Mouse (Mus musculus): Measurements from ENCODE around the gene Plekhm2. TPM values are rescaled to one million over a fixed set of nuclear protein-coding genes. Genes with fewer than 3 reads are reported as not detected.
A peak's percentile ranks its signal among the peaks of the same experiment; 100 is the strongest.

Gene Plekhm2
- total and polyA plus RNA-seq, 3 experiments: 6.5 to 15.4 TPM; not detected in 1

DNA sequence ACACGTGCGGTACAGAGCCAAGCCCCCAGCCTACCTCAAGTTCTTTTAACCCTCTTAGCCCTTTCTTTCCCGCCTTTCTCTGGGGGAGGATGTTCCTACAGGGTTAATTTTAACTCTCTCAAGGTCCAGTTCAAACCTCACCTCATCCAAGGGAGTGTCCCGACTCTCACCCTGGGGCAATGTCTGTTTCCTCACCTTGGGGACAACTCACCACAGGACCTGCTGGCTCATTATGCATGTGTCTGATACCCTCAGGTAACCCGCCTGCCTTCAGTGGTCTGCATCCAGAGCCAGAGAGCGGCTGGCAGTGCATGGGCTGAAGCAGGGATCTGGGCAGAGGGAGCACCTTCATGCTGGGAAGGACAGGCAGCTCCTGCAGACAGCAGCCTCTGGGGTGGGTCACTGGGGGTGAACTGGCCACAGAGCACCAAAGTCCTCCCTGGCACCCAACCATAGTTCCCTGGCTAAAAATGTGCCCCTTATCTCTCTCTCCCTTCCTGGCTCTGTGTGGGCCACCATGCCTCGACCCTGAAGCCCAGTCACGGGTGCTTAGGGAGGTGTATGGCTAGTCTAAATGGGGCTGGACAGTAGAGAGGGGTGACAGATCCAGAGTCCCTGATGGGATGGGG lies 67.9 kb downstream of the Plekhm2 start:
- H3K27ac ChIP-seq (ENCODE audit: control insufficient read depth, low read depth, low read length): no peak overlapping the region
- no peak for TF ChIP-seq MXI1 (IDR thresholded peaks at IDR 0.05; ENCODE audit: low read depth, low read length)
- no peak for TF ChIP-seq UBTF (IDR thresholded peaks at IDR 0.05; ENCODE audit: borderline replicate concordance, insufficient read depth, low read depth, low read length)
- no peak for TF ChIP-seq NELFE (IDR thresholded peaks at IDR 0.05; ENCODE audit: low read depth, low read length)
- TF ChIP-seq MEF2A (IDR thresholded peaks at IDR 0.05; ENCODE audit: extremely low read depth, insufficient replicate concordance, low read depth, low read length, poor library complexity, severe bottlenecking): no peak
- no peak for TF ChIP-seq KAT2A (conservative IDR thresholded peaks at IDR 0.05; ENCODE audit: low read depth, low read length)
- no peak for TF ChIP-seq ZNF384 (IDR thresholded peaks at IDR 0.05; ENCODE audit: low read depth, low read length)
- TF ChIP-seq TAL1 (IDR thresholded peaks at IDR 0.05; ENCODE audit: low read length): no peak
- TF ChIP-seq SIN3A (IDR thresholded peaks at IDR 0.05; ENCODE audit: low read length): no peak
- no peak for TF ChIP-seq SMC3 (IDR thresholded peaks at IDR 0.05; ENCODE audit: low read depth, low read length)
- no peak for TF ChIP-seq MYC (IDR thresholded peaks at IDR 0.05; ENCODE audit: low read depth, low read length)
- TF ChIP-seq MAFK (IDR thresholded peaks at IDR 0.05; ENCODE audit: borderline replicate concordance, low read depth, low read length): no peak
- TF ChIP-seq RAD21 (IDR thresholded peaks at IDR 0.05; ENCODE audit: low read depth, low read length): no peak
- no peaks in the 10 kb centered on the region; a peak in 1 of 4 replicates for H3K27me3 ChIP-seq (ENCODE audit: control insufficient read depth in 1 of 2, insufficient read depth in 2 of 2, low read length in 2 of 2)
- no peak for DNase-seq (ENCODE audit: low read depth, low spot score)
- no peaks in the 10 kb centered on the region; a peak in 1 of 4 replicates for H3K4me1 ChIP-seq (ENCODE audit: control insufficient read depth in 1 of 2, insufficient read depth in 2 of 2, low read length in 2 of 2)
- H3K36me3 ChIP-seq (ENCODE audit: control insufficient read depth in 1 of 2, insufficient read depth in 2 of 2, low read length in 2 of 2): no peaks in the 10 kb centered on the region
- H3K79me2 ChIP-seq (ENCODE audit: control insufficient read depth, insufficient read depth, low read length, poor library complexity): no peaks in the 10 kb centered on the region
- no peak overlapping the region for H3K9ac ChIP-seq (ENCODE audit: control insufficient read depth, low read depth, low read length, poor library complexity, severe bottlenecking)
- no peaks in the 10 kb centered on the region for H3K9me3 ChIP-seq (replicated peaks; ENCODE audit: insufficient read depth, low read length)
- no peak overlapping the region for H3K4me3 ChIP-seq (ENCODE audit: control insufficient read depth in 1 of 2, insufficient read depth in 1 of 2, low read depth in 2 of 2, low read length in 2 of 2)

DNA sequence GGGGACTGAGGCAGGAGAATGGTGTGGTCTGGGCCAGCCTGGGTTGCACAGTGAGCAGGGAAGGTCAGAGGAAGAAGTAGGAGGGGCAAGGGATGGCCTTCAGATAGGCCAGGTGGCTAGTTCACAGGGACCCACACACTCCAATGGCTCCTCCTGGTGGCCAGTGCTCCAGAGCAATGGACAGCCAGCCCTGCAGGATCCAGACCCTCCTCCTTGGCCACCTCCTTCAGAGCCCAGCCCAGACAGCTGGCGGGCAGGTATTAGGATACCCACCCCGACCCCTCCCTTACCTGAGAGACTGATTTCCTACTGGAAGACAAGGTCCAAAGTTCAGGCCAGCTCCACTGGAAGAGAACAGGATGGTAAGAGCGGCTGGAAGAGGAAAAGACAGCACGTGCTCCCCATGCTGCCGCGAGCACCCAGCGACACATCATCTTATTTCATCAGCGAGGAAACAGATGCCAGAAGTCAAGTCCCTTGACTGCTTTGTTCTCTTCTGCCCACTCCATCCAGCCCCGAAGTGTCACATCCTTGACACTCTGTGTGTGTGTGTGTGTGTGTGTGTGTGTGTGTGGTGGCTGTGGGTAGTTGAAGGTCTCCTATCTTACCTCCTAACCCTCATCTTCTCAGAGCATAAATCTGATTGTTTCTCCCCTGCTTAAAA lies 69.0 kb downstream of the Plekhm2 start:
- no peak overlapping the region for H3K9ac ChIP-seq (ENCODE audit: control insufficient read depth, low read depth, low read length, poor library complexity, severe bottlenecking)
- TF ChIP-seq MAFK (IDR thresholded peaks at IDR 0.05; ENCODE audit: borderline replicate concordance, low read depth, low read length): no peak
- no peak for TF ChIP-seq CHD2 (IDR thresholded peaks at IDR 0.05; ENCODE audit: low read length)
- no peak for TF ChIP-seq NRF1 (IDR thresholded peaks at IDR 0.05; ENCODE audit: insufficient read depth, low read depth, low read length, poor library complexity, severe bottlenecking)
- no peak for TF ChIP-seq ZMIZ1 (IDR thresholded peaks at IDR 0.05; ENCODE audit: low read depth, low read length)
- peak in 2 of 3 experiments; percentile 21 to 27; a peak in 4 of 6 replicates for TF ChIP-seq CTCF (IDR thresholded peaks at IDR 0.05 in 2 of 3, conservative IDR thresholded peaks at IDR 0.05 in 1 of 3; ENCODE audit: control insufficient read depth in 1 of 3, insufficient read depth in 1 of 3, low read depth in 2 of 3, low read length in 3 of 3, poor library complexity in 1 of 3, severe bottlenecking in 1 of 3)
- 0 out of 2 replicates have a peak, but pooled peaks have one; percentile 27 for TF ChIP-seq SMC3 (IDR thresholded peaks at IDR 0.05; ENCODE audit: low read depth, low read length)

More for the DNA sequence above, 69.0 kb downstream of the Plekhm2 start:
- no peak overlapping the region for H3K27ac ChIP-seq (ENCODE audit: control insufficient read depth, low read depth, low read length)
- H3K4me1 ChIP-seq (ENCODE audit: control insufficient read depth in 1 of 2, insufficient read depth in 2 of 2, low read length in 2 of 2): no peaks in the 10 kb centered on the region; a peak in 1 of 4 replicates
- H3K4me3 ChIP-seq (ENCODE audit: control insufficient read depth in 1 of 2, insufficient read depth in 1 of 2, low read depth in 2 of 2, low read length in 2 of 2): no peak overlapping the region
- no peak for DNase-seq (ENCODE audit: low read depth, low spot score)
- no peaks in the 10 kb centered on the region for H3K79me2 ChIP-seq (ENCODE audit: control insufficient read depth, insufficient read depth, low read length, poor library complexity)
- no peaks in the 10 kb centered on the region for H3K9me3 ChIP-seq (replicated peaks; ENCODE audit: insufficient read depth, low read length)
- H3K36me3 ChIP-seq (ENCODE audit: control insufficient read depth in 1 of 2, insufficient read depth in 2 of 2, low read length in 2 of 2): no peaks in the 10 kb centered on the region
- H3K27me3 ChIP-seq (ENCODE audit: control insufficient read depth in 1 of 2, insufficient read depth in 2 of 2, low read length in 2 of 2): no peaks in the 10 kb centered on the region; a peak in 1 of 4 replicates

Measured in MEL (cell line).